Mouse (Mus musculus): ENCODE data around the gene Pou2f1.

GRCm38 (mm10) chr1:166035045-166035444 is 32.6 kb upstream of the Pou2f1 start:
- TF ChIP-seq CTCF (IDR thresholded peaks at IDR 0.05; ENCODE audit: borderline replicate concordance, insufficient read depth, low read length), result no peak
- no peak for TF ChIP-seq POLR2A (IDR thresholded peaks at IDR 0.05; ENCODE audit: low read depth, low read length)

Measured in embryonic fibroblast, embryonic 13.5 days (primary cell).